Mouse (Mus musculus): ENCODE results near the gene Shmt2. TPM values are rescaled to one million over a fixed set of nuclear protein-coding genes. Genes with fewer than 3 reads are reported as not detected.

Shmt2 gene
- polyA plus RNA-seq, 1 experiment from 2014 or later = 101 TPM

GRCm38 (mm10) chr10:127543916-127544315 lies 21.7 kb upstream of the Shmt2 start:
- no peak for ATAC-seq (ENCODE audit: insufficient read depth)
- Histone ChIP-seq H3K4me2 (no peak overlapping the region), H3K36me3 (ENCODE audit: insufficient read depth) (peaks cover 93% of the 10 kb centered on the region), H3K9me3 (ENCODE audit: low read depth, low read length) (no peaks in the 10 kb centered on the region), H3K27me3 (ENCODE audit: insufficient read depth, low read length) (no peaks in the 10 kb centered on the region), H3K9ac (no peak overlapping the region), H3K4me3 (ENCODE audit: low read depth, low read length) (no peak overlapping the region), H3K4me1 (ENCODE audit: insufficient read depth) (no peaks in the 10 kb centered on the region), H3K27ac (ENCODE audit: low read depth) (no peak overlapping the region)
- TF ChIP-seq CTCF (IDR thresholded peaks at IDR 0.05; ENCODE audit: low read depth) = no peak
- 74% methylated on average over 3 of the region's 3 CpGs for WGBS
- DNase-seq = no peak

- Histone ChIP-seq H3K9ac (no peak overlapping the region), H3K4me2 (no peak overlapping the region), H3K27me3 (ENCODE audit: insufficient read depth, low read length) (no peaks in the 10 kb centered on the region), H3K4me3 (ENCODE audit: low read depth, low read length) (no peak overlapping the region), H3K9me3 (ENCODE audit: low read depth, low read length) (no peaks in the 10 kb centered on the region), H3K36me3 (ENCODE audit: insufficient read depth) (peaks cover 88% of the 10 kb centered on the region), H3K4me1 (ENCODE audit: insufficient read depth) (no peaks in the 10 kb centered on the region), H3K27ac (ENCODE audit: low read depth) (no peak overlapping the region)
- no peak for TF ChIP-seq CTCF (IDR thresholded peaks at IDR 0.05; ENCODE audit: low read depth)
- WGBS = 53% methylated on average over 6 of the region's 6 CpGs
- DNase-seq = no peak
- ATAC-seq (ENCODE audit: insufficient read depth) = no peak
Observed at GRCm38 (mm10) chr10:127542720-127543119, 20.5 kb upstream of the Shmt2 start.

GRCm38 (mm10) chr10:127542084-127542483 lies 19.8 kb upstream of the Shmt2 start:
- no peaks in the 10 kb centered on the region for H3K4me1 ChIP-seq (ENCODE audit: insufficient read depth)
- no peak overlapping the region for H3K4me2 ChIP-seq
- no peak overlapping the region for H3K4me3 ChIP-seq (ENCODE audit: low read depth, low read length)
- DNase-seq = no peak
- no peak for TF ChIP-seq CTCF (IDR thresholded peaks at IDR 0.05; ENCODE audit: low read depth)
- H3K36me3 ChIP-seq (ENCODE audit: insufficient read depth) = peaks cover 82% of the 10 kb centered on the region
- ATAC-seq (ENCODE audit: insufficient read depth) = no peak
- H3K9me3 ChIP-seq (ENCODE audit: low read depth, low read length) = no peaks in the 10 kb centered on the region
- WGBS = 88% methylated on average over 13 of the region's 13 CpGs
- H3K9ac ChIP-seq = no peak overlapping the region
- peaks cover under 1% of the 10 kb centered on the region; the same call in 1 of the 2 replicates for H3K27me3 ChIP-seq (ENCODE audit: insufficient read depth, low read length)
- H3K27ac ChIP-seq (ENCODE audit: low read depth) = no peak overlapping the region

GRCm38 (mm10) chr10:127541510-127541909 lies 19.3 kb upstream of the Shmt2 start:
- 88% methylated on average over 8 of the region's 8 CpGs for WGBS
- TF ChIP-seq CTCF (IDR thresholded peaks at IDR 0.05; ENCODE audit: low read depth) = no peak
- no peak for ATAC-seq (ENCODE audit: insufficient read depth)

GRCm38 (mm10) chr10:127537854-127538583 lies 15.8 kb upstream of the Shmt2 start:
- Histone ChIP-seq H3K9me3 (ENCODE audit: low read depth, low read length) (no peaks in the 10 kb centered on the region), H3K4me1 (ENCODE audit: insufficient read depth) (no peaks in the 10 kb centered on the region), H3K27ac (ENCODE audit: low read depth) (no peak overlapping the region), H3K27me3 (ENCODE audit: insufficient read depth, low read length) (peaks cover 41% of the 10 kb centered on the region), H3K4me3 (ENCODE audit: low read depth, low read length) (no peak overlapping the region), H3K9ac (no peak overlapping the region), H3K4me2 (no peak overlapping the region), H3K36me3 (ENCODE audit: insufficient read depth) (peaks cover 45% of the 10 kb centered on the region)
- ATAC-seq (ENCODE audit: insufficient read depth) (peak; percentile 28; the same call in 1 of the 2 replicates), DNase-seq (peak; percentile 92)
- TF ChIP-seq CTCF (IDR thresholded peaks at IDR 0.05; ENCODE audit: low read depth) = peak; percentile 96
- WGBS = 27% methylated on average over 7 of the region's 7 CpGs

More at GRCm38 (mm10) chr10:127541510-127541909, 19.3 kb upstream of the Shmt2 start:
- Histone ChIP-seq H3K9ac (no peak overlapping the region), H3K4me1 (ENCODE audit: insufficient read depth) (no peaks in the 10 kb centered on the region), H3K27ac (ENCODE audit: low read depth) (no peak overlapping the region), H3K36me3 (ENCODE audit: insufficient read depth) (peaks cover 76% of the 10 kb centered on the region), H3K4me2 (no peak overlapping the region), H3K27me3 (ENCODE audit: insufficient read depth, low read length) (peaks cover 6% of the 10 kb centered on the region), H3K9me3 (ENCODE audit: low read depth, low read length) (no peaks in the 10 kb centered on the region), H3K4me3 (ENCODE audit: low read depth, low read length) (no peak overlapping the region)
- no peak for DNase-seq

DNA sequence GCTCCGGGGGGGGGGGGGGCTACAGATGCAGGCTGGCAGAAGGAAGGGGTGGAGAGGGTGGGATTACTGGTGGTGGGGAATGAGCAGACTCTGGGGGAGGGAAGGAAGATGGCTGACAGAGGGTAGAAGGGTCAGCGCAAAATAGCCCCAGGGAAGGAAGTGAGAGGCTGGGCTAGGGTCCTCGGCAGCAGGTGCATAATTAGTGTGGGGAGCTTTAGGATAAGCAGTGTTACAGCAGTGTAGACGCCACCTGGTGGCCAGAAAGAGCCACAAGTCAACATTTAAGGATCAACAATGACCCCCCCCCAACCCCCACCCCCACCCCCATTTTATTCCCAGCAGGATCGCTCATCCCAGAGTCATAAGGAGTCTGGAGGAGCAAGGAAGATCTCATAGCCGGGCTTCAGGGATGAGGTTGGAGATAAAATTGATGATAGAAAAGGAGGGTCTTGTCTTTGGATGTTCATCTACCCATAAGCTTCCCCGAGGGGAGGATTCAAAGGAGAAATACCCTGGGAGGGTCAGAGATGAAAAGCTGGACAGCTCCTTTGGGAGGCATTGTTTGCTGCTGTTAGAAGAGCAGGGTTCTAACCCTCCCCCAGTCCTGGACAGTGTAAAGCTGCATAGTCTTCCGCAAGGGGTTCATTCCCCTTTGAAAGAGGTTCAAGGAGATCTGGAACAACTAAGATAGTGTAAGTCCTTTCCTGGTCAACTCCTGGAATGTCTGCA lies 14.5 kb upstream of the Shmt2 start:
- 13% methylated on average over 8 of the region's 8 CpGs for WGBS

DNA sequence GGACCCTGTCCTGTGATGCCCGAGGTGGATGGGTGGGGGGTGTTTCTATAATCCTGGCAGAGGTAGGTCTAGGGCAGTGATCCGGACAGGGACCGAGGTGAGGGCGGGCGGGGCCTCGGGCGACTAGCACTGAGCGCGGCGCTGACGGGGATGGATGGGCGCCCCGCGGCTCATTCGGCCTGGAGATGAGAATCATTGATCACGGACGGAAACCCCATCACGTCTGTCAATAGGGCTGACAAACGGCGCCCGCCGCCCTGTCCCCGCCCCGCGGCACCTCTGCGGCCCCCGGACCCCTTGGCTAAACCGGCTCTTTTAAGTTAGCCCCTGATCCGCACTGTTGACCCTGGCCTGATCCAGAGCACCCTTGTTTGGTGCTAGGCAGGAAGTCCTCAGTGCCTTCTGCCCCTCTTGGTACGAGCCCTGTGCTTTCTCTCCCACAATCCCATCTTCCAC lies 12.7 kb upstream of the Shmt2 start:
- Histone ChIP-seq H3K4me1 (ENCODE audit: insufficient read depth) (no peaks in the 10 kb centered on the region), H3K36me3 (ENCODE audit: insufficient read depth) (peaks cover 17% of the 10 kb centered on the region), H3K4me2 (peak overlapping the region; percentile 74), H3K9ac (no peak overlapping the region), H3K27me3 (ENCODE audit: insufficient read depth, low read length) (peaks cover 71% of the 10 kb centered on the region), H3K9me3 (ENCODE audit: low read depth, low read length) (no peaks in the 10 kb centered on the region), H3K27ac (ENCODE audit: low read depth) (no peak overlapping the region), H3K4me3 (ENCODE audit: low read depth, low read length) (peak overlapping the region; percentile 43; the same call in 1 of the 2 replicates)
- WGBS = 2% methylated on average over 30 of the region's 30 CpGs
- DNase-seq (no peak), ATAC-seq (ENCODE audit: insufficient read depth) (no peak)
- TF ChIP-seq CTCF (IDR thresholded peaks at IDR 0.05; ENCODE audit: low read depth) = no peak

More for the DNA sequence above, 14.5 kb upstream of the Shmt2 start:
- Histone ChIP-seq H3K36me3 (ENCODE audit: insufficient read depth) (peaks cover 32% of the 10 kb centered on the region), H3K27ac (ENCODE audit: low read depth) (no peak overlapping the region), H3K9ac (no peak overlapping the region), H3K27me3 (ENCODE audit: insufficient read depth, low read length) (peaks cover 53% of the 10 kb centered on the region), H3K4me3 (ENCODE audit: low read depth, low read length) (no peak overlapping the region), H3K4me1 (ENCODE audit: insufficient read depth) (no peaks in the 10 kb centered on the region), H3K4me2 (no peak overlapping the region), H3K9me3 (ENCODE audit: low read depth, low read length) (no peaks in the 10 kb centered on the region)
- DNase-seq (peak; percentile 77), ATAC-seq (ENCODE audit: insufficient read depth) (no peak)
- TF ChIP-seq CTCF (IDR thresholded peaks at IDR 0.05; ENCODE audit: low read depth) = peak; percentile 61
